Mouse (Mus musculus): ENCODE results near the gene Rit1.
A peak's percentile ranks its signal among the peaks of the same experiment; 100 is the strongest.

- TF ChIP-seq EP300 (IDR thresholded peaks at IDR 0.05; ENCODE audit: low read depth), result no peak
- TF ChIP-seq CTCF (IDR thresholded peaks at IDR 0.05; ENCODE audit: low read depth), result peak; percentile 92
Observed at GRCm38 (mm10) chr3:88677399-88677798, 39.2 kb upstream of the Rit1 start.

Measured in liver, postnatal 0 days (tissue).